Mouse (Mus musculus) ES-E14 (cell line): ENCODE measurements around the gene Abcf2. TPM values are rescaled to one million over a fixed set of nuclear protein-coding genes. Genes with fewer than 3 reads are reported as not detected.
A peak's percentile ranks its signal among the peaks of the same experiment; 100 is the strongest.

Source experiments
- DNase-seq: peaks from one replicate; pipeline ENCODE4 v3.0.0-alpha.2; 2013; ENCODE audit warnings: low read depth, low spot score
- H3K27ac ChIP-seq: 2 replicates; pipeline ENCODE4 v1.5.1; 2012; ENCODE audit warnings: low read depth, mild to moderate bottlenecking, low read length, moderate library complexity, mixed read lengths; ENCODE audit not compliant: poor library complexity, insufficient read depth, severe bottlenecking
- H3K36me3 ChIP-seq: 2 replicates; pipeline ENCODE4 v1.6.1; 2012; ENCODE audit warnings: mild to moderate bottlenecking, low read length, moderate library complexity, mixed read lengths; ENCODE audit not compliant: control insufficient read depth, poor library complexity, insufficient read depth, severe bottlenecking
- H3K4me1 ChIP-seq, 2 experiments: fragments of 150-350 bp in 1 of 2; sonication (generic) in 1 of 2; 2 replicates each; pipeline ENCODE4 v1.6.1; 2012; ENCODE audit warnings: low read length in 2 of 2, mild to moderate bottlenecking in 1 of 2, mixed read lengths in 1 of 2; ENCODE audit not compliant: control insufficient read depth in 2 of 2, insufficient read depth in 2 of 2, poor library complexity in 1 of 2
- H3K4me3 ChIP-seq, 2 experiments: fragments of 150-350 bp in 1 of 2; sonication (generic) in 1 of 2; 2 replicates each; pipeline ENCODE4 v1.5.1; 2012; ENCODE audit warnings: low read length in 2 of 2, low read depth in 1 of 2, mild to moderate bottlenecking in 1 of 2, mixed read lengths in 1 of 2; ENCODE audit not compliant: insufficient read depth in 1 of 2, poor library complexity in 1 of 2, severe bottlenecking in 1 of 2
- H3K9ac ChIP-seq: 2 replicates; pipeline ENCODE4 v1.6.1; 2012; ENCODE audit warnings: low read depth, mild to moderate bottlenecking, low read length, mixed read lengths; ENCODE audit not compliant: poor library complexity, insufficient read depth, severe bottlenecking
- H3K9me3 ChIP-seq: fragments of 150-350 bp; sonication (generic); 2 replicates; pipeline ENCODE4 v1.6.1; 2012; ENCODE audit warnings: low read depth, mild to moderate bottlenecking, low read length; ENCODE audit not compliant: control insufficient read depth, insufficient read depth
- CHD2 ChIP-seq: IDR thresholded peaks from 2 replicates; pipeline ENCODE4 v1.6.1; 2014; ENCODE audit warnings: mild to moderate bottlenecking, low read depth, low read length, inconsistent platforms
- HCFC1 ChIP-seq: IDR thresholded peaks from 2 replicates; pipeline ENCODE4 v1.6.1; 2012; ENCODE audit warnings: low read length, inconsistent platforms, borderline replicate concordance; ENCODE audit not compliant: insufficient read depth
- MAFK ChIP-seq: IDR thresholded peaks from 2 replicates; pipeline ENCODE4 v1.6.1; 2014; ENCODE audit warnings: mild to moderate bottlenecking, low read depth, low read length, inconsistent platforms; ENCODE audit not compliant: insufficient read depth
- ZC3H11A ChIP-seq: IDR thresholded peaks from 2 replicates; pipeline ENCODE4 v1.6.1; 2012; ENCODE audit warnings: low read depth, mild to moderate bottlenecking, inconsistent platforms, low read length, borderline replicate concordance
- ZNF384 ChIP-seq: IDR thresholded peaks from 2 replicates; pipeline ENCODE4 v1.6.1; 2012; ENCODE audit warnings: low read depth, low read length, inconsistent platforms
- in situ Hi-C, 2 experiments: fragments of 600-800 bp; cut with MboI; formaldehyde crosslinking; loops; one replicate each; pipeline ENCODE4 v1.15.1; 2025; ENCODE audit warnings: low sequenced_read_pairs in 2 of 2, inconsistent platforms in 1 of 2; ENCODE audit not compliant: unreplicated experiment in 2 of 2
- total RNA-seq: library from RNA; depleted of rRNA; stranded (reverse); fragments of 300-350 nt; gene quantifications from 2 replicates; pipeline ENCODE4 v1.2.3, GENCODE M21; 2012

Gene Abcf2
- total RNA-seq, 1 experiment, result 171 TPM

DNA sequence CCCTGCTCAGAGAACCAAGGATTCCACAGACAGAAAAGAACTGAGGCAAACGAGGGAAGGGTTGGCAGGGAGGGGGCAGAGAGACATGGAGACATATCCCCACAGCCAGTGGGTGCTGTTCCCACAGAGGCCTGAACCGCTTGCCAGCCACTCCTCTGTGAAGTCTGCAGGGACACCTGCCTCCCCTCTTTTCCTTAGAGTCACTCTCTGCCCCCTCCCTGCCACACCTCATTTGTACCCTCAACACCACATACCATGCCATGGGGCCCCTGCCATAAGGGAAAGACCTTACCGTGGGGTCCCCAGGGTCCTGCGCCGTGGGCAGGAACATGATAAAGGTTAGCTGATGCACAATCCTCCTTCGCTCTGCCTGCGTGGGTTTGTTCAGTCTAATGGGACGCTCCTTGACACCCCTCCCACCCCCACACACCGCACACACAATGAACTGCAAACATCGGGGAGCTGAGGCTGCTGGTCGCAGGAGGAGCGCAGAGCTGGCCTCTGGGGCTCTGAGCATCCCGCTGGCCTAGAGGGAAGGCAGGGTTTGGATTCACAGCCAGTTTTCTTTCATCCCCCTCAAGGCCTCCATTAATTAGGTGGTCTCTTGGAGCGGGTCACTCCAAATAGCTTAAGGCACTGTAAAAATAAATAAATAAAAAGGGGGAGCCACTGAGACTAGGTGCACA, 28.9 kb upstream of the Abcf2 start:
- no peaks in the 10 kb centered on the region for H3K36me3 ChIP-seq
- in situ Hi-C loops, result no loop called here
- H3K27ac ChIP-seq, result no peak overlapping the region
- DNase-seq, result no peak
- H3K4me3 ChIP-seq, result no peak overlapping the region
- no peaks in the 10 kb centered on the region for H3K9me3 ChIP-seq
- peaks cover 0 to 6% of the 10 kb centered on the region in 2 experiments; a peak in 1 of 4 replicates for H3K4me1 ChIP-seq
- no peak for TF ChIP-seq ZNF384
- TF ChIP-seq CHD2, result no peak
- TF ChIP-seq MAFK, result no peak
- TF ChIP-seq HCFC1, result no peak
- H3K9ac ChIP-seq, result no peak overlapping the region

DNA sequence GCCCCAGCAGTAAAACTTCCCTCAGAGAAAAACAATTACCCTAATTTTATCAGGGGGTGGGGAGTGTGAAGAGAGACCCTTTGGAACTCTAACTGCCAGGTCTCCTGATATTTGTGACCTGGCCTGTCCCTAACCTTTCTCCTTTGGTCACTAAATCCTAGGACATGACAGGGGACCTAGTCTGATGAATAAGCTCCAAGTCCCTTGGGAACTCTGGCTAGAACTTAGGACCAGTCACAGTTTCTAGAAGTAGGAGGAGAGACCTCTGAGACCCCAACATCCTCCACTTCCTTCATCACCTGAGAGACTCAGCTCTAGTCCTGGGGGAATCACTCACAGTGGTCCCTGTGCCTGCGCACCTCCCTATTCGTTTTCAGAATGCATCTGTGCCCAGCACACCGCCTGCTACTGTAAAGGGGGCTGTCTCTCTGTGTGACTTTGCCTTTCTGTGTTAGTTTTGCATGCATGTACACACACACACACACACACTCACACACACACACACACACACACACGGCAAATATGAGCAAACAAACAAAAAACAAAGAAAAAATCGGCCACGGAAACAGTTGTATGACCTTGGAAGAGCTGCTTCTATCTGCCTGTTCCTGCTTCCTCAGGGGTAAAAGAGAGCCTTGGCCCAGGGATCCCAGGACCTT, 28.2 kb upstream of the Abcf2 start:
- in situ Hi-C loops, result no loop called here
- DNase-seq, result no peak
- H3K9me3 ChIP-seq, result no peaks in the 10 kb centered on the region
- no peak overlapping the region for H3K9ac ChIP-seq
- H3K36me3 ChIP-seq, result no peaks in the 10 kb centered on the region
- peak overlapping the region in 1 of 2 experiments; percentile 64; a peak in 2 of 4 replicates for H3K4me3 ChIP-seq
- H3K4me1 ChIP-seq, result peaks cover 0 to 6% of the 10 kb centered on the region in 2 experiments; a peak in 1 of 4 replicates
- H3K27ac ChIP-seq, result no peak overlapping the region
- TF ChIP-seq CHD2, result no peak
- no peak for TF ChIP-seq MAFK
- TF ChIP-seq HCFC1, result no peak
- no peak for TF ChIP-seq ZNF384
- no peak for TF ChIP-seq ZC3H11A

GRCm38 (mm10) chr5:24604656-24605100, 27.4 kb upstream of the Abcf2 start:
- DNase-seq, result no peak
- no peaks in the 10 kb centered on the region for H3K9me3 ChIP-seq
- H3K27ac ChIP-seq, result no peak overlapping the region
- TF ChIP-seq MAFK, result no peak
- TF ChIP-seq ZNF384, result no peak
- H3K4me3 ChIP-seq, result peak overlapping the region; percentile 64 to 72
- H3K9ac ChIP-seq, result peak overlapping the region; percentile 53
- in situ Hi-C loops, result no loop called here
- H3K4me1 ChIP-seq, result peaks cover 0 to 6% of the 10 kb centered on the region in 2 experiments; a peak in 1 of 4 replicates
- H3K36me3 ChIP-seq, result no peaks in the 10 kb centered on the region

DNA sequence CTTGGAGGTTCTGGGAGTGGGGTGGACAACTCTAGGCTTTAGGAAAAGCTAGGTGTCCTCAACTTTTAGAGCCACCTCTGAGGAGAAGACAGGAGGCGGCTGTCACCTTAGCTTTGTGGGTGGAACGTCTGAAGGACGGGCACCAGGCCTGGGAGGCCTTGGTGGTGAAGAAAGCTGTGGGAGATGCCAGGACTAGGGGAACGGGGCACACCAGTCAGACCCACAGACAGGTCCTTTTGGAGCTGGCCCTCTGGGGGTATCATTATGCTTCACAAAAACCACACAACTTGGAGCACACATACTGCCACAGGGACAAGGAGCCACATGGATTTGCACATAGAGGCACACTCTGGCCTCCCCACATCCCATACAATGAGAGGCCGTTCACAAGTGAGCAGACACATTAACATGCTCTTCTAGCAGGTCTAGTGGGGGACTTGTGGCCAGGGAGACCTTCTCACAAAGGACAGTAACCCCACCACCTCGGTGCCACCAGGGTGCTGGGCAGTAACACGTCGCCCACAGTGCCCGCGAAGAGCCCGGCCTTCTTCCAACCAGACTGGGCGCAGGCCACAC, 26.9 kb upstream of the Abcf2 start:
- in situ Hi-C loops, result no loop called here
- peak overlapping the region; percentile 53; the same call in 1 of the 2 replicates for H3K9ac ChIP-seq
- no peak overlapping the region for H3K27ac ChIP-seq
- TF ChIP-seq HCFC1, result no peak
- TF ChIP-seq MAFK, result no peak
- no peak for TF ChIP-seq CHD2
- peaks cover 0 to 7% of the 10 kb centered on the region in 2 experiments; a peak in 1 of 4 replicates for H3K4me1 ChIP-seq
- H3K4me3 ChIP-seq, result peak overlapping the region; percentile 64 to 72; a peak in 3 of 4 replicates
- no peaks in the 10 kb centered on the region for H3K9me3 ChIP-seq
- no peak for DNase-seq
- no peaks in the 10 kb centered on the region for H3K36me3 ChIP-seq
